Mouse (Mus musculus) heart, embryonic 14.5 days (tissue): Measurements from ENCODE around the gene Zfp324. TPM values are rescaled to one million over a fixed set of nuclear protein-coding genes. Genes with fewer than 3 reads are reported as not detected.

ENCODE experiments used
- ATAC-seq: fragments of 200-750 bp; cut with Nextera tagmentation; 2 replicates; pipeline ENCODE4 v1.8.0; 2017; ENCODE audit warnings: low read depth, moderate TSS enrichment; ENCODE audit not compliant: insufficient number of reproducible peaks, insufficient read depth, low FRiP score
- H3K27ac ChIP-seq, 2 experiments: fragments of 200-500 bp in 1 of 2; fragments of 300-500 bp in 1 of 2; sonication (generic) in 1 of 2; replicated peaks in 1 of 2; 2 replicates each; pipeline ENCODE4 v1.5.1; 2012 to 2014; ENCODE audit warnings: low read depth in 2 of 2, low read length in 2 of 2, control low read depth in 1 of 2, mild to moderate bottlenecking in 1 of 2, mixed read lengths in 1 of 2; ENCODE audit not compliant: control insufficient read depth in 1 of 2, insufficient read depth in 1 of 2
- H3K27me3 ChIP-seq: fragments of 300-500 bp; sonication (generic); 2 replicates; pipeline ENCODE4 v1.6.1; 2014; ENCODE audit warnings: mild to moderate bottlenecking, low read length, control low read depth; ENCODE audit not compliant: control insufficient read depth, insufficient read depth
- H3K36me3 ChIP-seq: fragments of 300-500 bp; sonication (generic); 2 replicates; pipeline ENCODE4 v1.6.1; 2014; ENCODE audit warnings: mild to moderate bottlenecking, control low read depth, low read length, mixed read lengths; ENCODE audit not compliant: control insufficient read depth, insufficient read depth
- H3K4me1 ChIP-seq, 2 experiments: fragments of 200-500 bp in 1 of 2; fragments of 300-500 bp in 1 of 2; sonication (generic) in 1 of 2; 2 replicates each; pipeline ENCODE4 v1.6.1; 2012 to 2014; ENCODE audit warnings: low read length in 2 of 2, control low read depth in 1 of 2, mixed read lengths in 1 of 2; ENCODE audit not compliant: control insufficient read depth in 2 of 2, insufficient read depth in 2 of 2
- H3K4me2 ChIP-seq: fragments of 300-500 bp; sonication (generic); 2 replicates; pipeline ENCODE4 v1.6.1; 2014; ENCODE audit warnings: mild to moderate bottlenecking, low read length
- H3K4me3 ChIP-seq, 2 experiments: fragments of 200-500 bp in 1 of 2; fragments of 300-500 bp in 1 of 2; sonication (generic) in 1 of 2; 2 replicates each; pipeline ENCODE4 v1.5.1; 2012 to 2014; ENCODE audit warnings: low read length in 2 of 2, mild to moderate bottlenecking in 2 of 2, control low read depth in 1 of 2, low read depth in 1 of 2, moderate library complexity in 1 of 2; ENCODE audit not compliant: control insufficient read depth in 1 of 2, insufficient read depth in 1 of 2
- H3K9ac ChIP-seq: fragments of 300-500 bp; sonication (generic); 2 replicates; pipeline ENCODE4 v1.6.1; 2014; ENCODE audit warnings: mild to moderate bottlenecking, low read length
- H3K9me3 ChIP-seq: fragments of 300-500 bp; sonication (generic); 2 replicates; pipeline ENCODE4 v1.6.1; 2016; ENCODE audit warnings: low read length, control low read depth; ENCODE audit not compliant: control insufficient read depth
- WGBS: fragments of 180-500 bp; shearing (Covaris S2); extraction: QIAGEN DNeasy Blood & Tissue Kit; methylation state at CpG from one replicate; pipeline ENCODE4 v1.1.7; 2014; 5-methylcytosine and 5-hydroxymethylcytosine counted together
- polyA plus RNA-seq: library from polyadenylated mRNA; unstranded; fragments of >200 nt; fragmentation: Nextera tagmentation; extraction: Ambion mirVana; gene quantifications from 2 replicates; pipeline ENCODE4 v1.2.1, GENCODE M21; 2014

The Zfp324 gene
- polyA plus RNA-seq, 1 experiment from 2014 or later, result 6.3 TPM

- Histone ChIP-seq H3K27me3 (peaks cover 6% of the 10 kb centered on the region; the same call in 1 of the 2 replicates), H3K4me3 (no peak overlapping the region), H3K4me2 (no peak overlapping the region), H3K36me3 (peaks cover 37% of the 10 kb centered on the region), H3K9ac (no peak overlapping the region), H3K9me3 (no peaks in the 10 kb centered on the region), H3K27ac (no peak overlapping the region), H3K4me1 (no peaks in the 10 kb centered on the region)
- no peak for ATAC-seq
- 77% methylated on average over 5 of the region's 5 CpGs for WGBS
Observed at GRCm38 (mm10) chr7:13003380-13003779, 37.7 kb downstream of the Zfp324 start.

GRCm38 (mm10) chr7:13006011-13006410 is 40.4 kb downstream of the Zfp324 start:
- 90% methylated on average over 17 of the region's 17 CpGs for WGBS
- Histone ChIP-seq H3K4me2 (no peak overlapping the region), H3K36me3 (peaks cover 37% of the 10 kb centered on the region), H3K27me3 (peaks cover 6% of the 10 kb centered on the region; the same call in 1 of the 2 replicates), H3K27ac (no peak overlapping the region), H3K9me3 (no peaks in the 10 kb centered on the region), H3K4me1 (peaks cover 6 to 13% of the 10 kb centered on the region in 2 experiments), H3K4me3 (no peak overlapping the region), H3K9ac (no peak overlapping the region)
- ATAC-seq, result no peak

- H3K9me3 ChIP-seq, result no peaks in the 10 kb centered on the region
- H3K4me3 ChIP-seq, result no peak overlapping the region
- H3K36me3 ChIP-seq, result peaks cover 37% of the 10 kb centered on the region
- no peak overlapping the region for H3K27ac ChIP-seq
- peaks cover 6% of the 10 kb centered on the region; the same call in 1 of the 2 replicates for H3K27me3 ChIP-seq
- no peak overlapping the region for H3K9ac ChIP-seq
- H3K4me2 ChIP-seq, result no peak overlapping the region
- H3K4me1 ChIP-seq, result peaks cover 6 to 13% of the 10 kb centered on the region in 2 experiments
- WGBS, result 85% methylated on average over 10 of the region's 10 CpGs
- no peak for ATAC-seq
Observed at GRCm38 (mm10) chr7:13006531-13006930, 40.9 kb downstream of the Zfp324 start.

GRCm38 (mm10) chr7:13007341-13008092 is 41.9 kb downstream of the Zfp324 start:
- Histone ChIP-seq H3K27me3 (peaks cover 6% of the 10 kb centered on the region; the same call in 1 of the 2 replicates), H3K9me3 (no peaks in the 10 kb centered on the region), H3K4me2 (no peak overlapping the region), H3K36me3 (peaks cover 37% of the 10 kb centered on the region), H3K27ac (no peak overlapping the region), H3K4me3 (no peak overlapping the region), H3K4me1 (peaks cover 6 to 13% of the 10 kb centered on the region in 2 experiments), H3K9ac (no peak overlapping the region)
- ATAC-seq, result no peak
- whole genome bisulfite sequencing, result 43% methylated on average over 57 of the region's 57 CpGs

GRCm38 (mm10) chr7:13009143-13010004 is 43.7 kb downstream of the Zfp324 start:
- peaks cover 6 to 13% of the 10 kb centered on the region in 2 experiments for H3K4me1 ChIP-seq
- WGBS, result under 1% methylated on average over 42 of the region's 42 CpGs
- peak; percentile 62 for ATAC-seq

GRCm38 (mm10) chr7:13010005-13010908 is 44.6 kb downstream of the Zfp324 start, which contains the start of gene Zbtb45:
Gene Zbtb45 (minus strand): TSS chr7:13010034.
- Histone ChIP-seq H3K9ac (peak within 1 kb of the TSS; percentile 91), H3K4me2 (peak within 1 kb of the TSS; percentile 94), H3K36me3 (peaks cover 28% of the 10 kb centered on the region), H3K27ac (peak within 1 kb of the TSS; percentile 94 to 95), H3K27me3 (peaks cover 6% of the 10 kb centered on the region; the same call in 1 of the 2 replicates), H3K4me3 (peak within 1 kb of the TSS; percentile 76 to 84), H3K4me1 (peaks cover 6 to 13% of the 10 kb centered on the region in 2 experiments), H3K9me3 (no peaks in the 10 kb centered on the region)
- WGBS, result 17% methylated on average over 26 of the region's 26 CpGs
- ATAC-seq, result peak; percentile 80; the same call in 1 of the 2 replicates

More at GRCm38 (mm10) chr7:13009143-13010004, 43.7 kb downstream of the Zfp324 start:
- Histone ChIP-seq H3K36me3 (peaks cover 36% of the 10 kb centered on the region), H3K9me3 (no peaks in the 10 kb centered on the region), H3K9ac (peak overlapping the region; percentile 91), H3K4me3 (peak overlapping the region; percentile 76 to 84), H3K4me2 (peak overlapping the region; percentile 94), H3K27ac (peak overlapping the region; percentile 94 to 95), H3K27me3 (peaks cover 6% of the 10 kb centered on the region; the same call in 1 of the 2 replicates)
